Mouse (Mus musculus) embryonic fibroblast, embryonic 13.5 days (primary cell): Measurements from ENCODE around the gene 9530053A07Rik.

Experiments used
- CTCF ChIP-seq: IDR thresholded peaks from 2 replicates; pipeline ENCODE4 v1.5.1; 2011; ENCODE audit warnings: mild to moderate bottlenecking, control low read depth, low read length, moderate library complexity, borderline replicate concordance; ENCODE audit not compliant: insufficient read depth
- POLR2A ChIP-seq: IDR thresholded peaks from 2 replicates; pipeline ENCODE4 v1.6.1; 2011; ENCODE audit warnings: low read depth, mild to moderate bottlenecking, control low read depth, low read length, moderate library complexity

GRCm38 (mm10) chr7:28196528-28196927 lies 67.3 kb downstream of the 9530053A07Rik start:
- TF ChIP-seq POLR2A (no peak), CTCF (no peak)
